Mouse (Mus musculus): ENCODE measurements around the gene Abcg2. TPM values are rescaled to one million over a fixed set of nuclear protein-coding genes. Genes with fewer than 3 reads are reported as not detected.

Abcg2 gene
- polyA plus RNA-seq, 1 experiment from 2014 or later, result 49.3 TPM

DNA sequence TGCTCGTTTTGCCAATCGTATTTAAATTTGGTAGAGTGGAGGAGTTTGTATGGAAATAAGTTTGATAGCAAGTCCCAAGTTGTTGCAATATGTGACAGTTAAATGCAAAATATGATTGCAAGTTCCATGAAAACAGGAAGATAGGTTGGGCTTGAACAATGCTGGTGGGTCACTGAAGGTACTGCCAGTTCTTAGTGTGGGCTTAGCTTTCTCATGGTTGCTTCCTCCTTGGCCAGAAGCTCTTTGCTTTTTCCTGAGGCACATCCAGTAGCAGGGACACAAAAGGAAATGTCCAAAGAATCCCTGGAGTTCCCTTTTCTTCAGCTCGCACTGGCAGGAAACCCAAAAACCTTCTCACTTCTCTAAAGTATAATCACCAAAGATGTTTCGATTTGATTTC, 22.3 kb downstream of the Abcg2 start:
- Histone ChIP-seq H3K27me3 (ENCODE audit: low read depth, poor library complexity, severe bottlenecking) (no peaks in the 10 kb centered on the region), H3K27ac (no peak overlapping the region), H3K4me3 (no peak overlapping the region), H3K9me3 (replicated peaks) (peaks cover 4% of the 10 kb centered on the region; the same call in 1 of the 2 replicates), H3K36me3 (no peaks in the 10 kb centered on the region), H3K4me1 (no peaks in the 10 kb centered on the region)
- 92% methylated on average over 4 of the region's 4 CpGs for WGBS
- no peak for DNase-seq (ENCODE audit: low spot score)

GRCm38 (mm10) chr6:58608422-58608821, 24.1 kb downstream of the Abcg2 start:
- H3K4me1 ChIP-seq, result no peaks in the 10 kb centered on the region
- 73% methylated on average over 2 of the region's 2 CpGs for WGBS

DNA sequence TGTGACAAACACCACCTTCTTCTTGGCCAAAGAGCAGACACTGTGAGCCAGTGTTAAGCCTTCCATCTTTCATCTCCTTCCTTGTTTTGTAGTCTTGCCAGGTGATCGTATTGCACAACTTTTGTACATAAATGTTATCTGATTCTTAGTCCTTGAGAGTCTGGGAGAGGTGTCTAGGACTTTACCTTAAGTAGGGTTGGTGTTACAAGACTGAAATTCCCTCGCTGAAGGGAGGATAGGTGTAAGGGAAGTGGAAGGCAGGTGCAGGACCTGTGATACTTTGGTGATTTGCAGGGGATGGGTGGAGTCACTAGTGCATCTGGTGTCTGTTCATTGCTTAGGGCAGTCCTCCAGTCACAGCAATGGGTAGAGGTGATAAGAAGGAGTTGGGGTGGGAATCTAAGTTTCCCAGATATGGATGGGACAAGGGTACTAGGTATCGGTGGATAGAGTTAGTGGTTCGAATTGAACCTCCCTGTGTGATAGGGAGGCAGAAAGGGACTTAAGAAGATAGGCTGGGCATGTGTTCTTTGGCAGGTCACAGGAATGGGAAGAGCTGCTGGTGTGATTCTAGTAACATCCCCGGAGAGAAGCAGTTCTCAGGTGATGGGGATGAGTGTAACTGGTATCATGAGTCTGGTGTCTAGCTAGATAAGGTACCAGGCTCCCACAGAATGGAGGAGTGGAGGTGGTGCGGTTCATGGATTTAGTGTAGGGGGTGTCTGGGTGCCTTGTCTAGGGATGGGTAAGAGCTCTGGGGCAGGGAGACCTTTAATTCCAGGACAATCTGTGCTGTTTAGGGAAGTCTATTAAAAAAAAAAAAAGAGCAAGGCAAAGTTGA, 25.8 kb downstream of the Abcg2 start:
- Histone ChIP-seq H3K9me3 (replicated peaks) (peaks cover 4% of the 10 kb centered on the region; the same call in 1 of the 2 replicates), H3K36me3 (no peaks in the 10 kb centered on the region), H3K4me3 (no peak overlapping the region), H3K27ac (no peak overlapping the region), H3K4me1 (no peaks in the 10 kb centered on the region), H3K27me3 (ENCODE audit: low read depth, poor library complexity, severe bottlenecking) (no peaks in the 10 kb centered on the region)
- DNase-seq (ENCODE audit: low spot score), result no peak
- 85% methylated on average over 6 of the region's 6 CpGs for WGBS

More at GRCm38 (mm10) chr6:58608422-58608821, 24.1 kb downstream of the Abcg2 start:
- Histone ChIP-seq H3K36me3 (no peaks in the 10 kb centered on the region), H3K4me3 (no peak overlapping the region), H3K27me3 (ENCODE audit: low read depth, poor library complexity, severe bottlenecking) (no peaks in the 10 kb centered on the region), H3K27ac (no peak overlapping the region), H3K9me3 (replicated peaks) (peaks cover 4% of the 10 kb centered on the region; the same call in 1 of the 2 replicates)
- no peak for DNase-seq (ENCODE audit: low spot score)

GRCm38 (mm10) chr6:58610760-58611654, 26.7 kb downstream of the Abcg2 start:
- Histone ChIP-seq H3K4me1 (no peaks in the 10 kb centered on the region), H3K9me3 (replicated peaks) (peaks cover 4% of the 10 kb centered on the region; the same call in 1 of the 2 replicates), H3K27me3 (ENCODE audit: low read depth, poor library complexity, severe bottlenecking) (no peaks in the 10 kb centered on the region), H3K27ac (no peak overlapping the region), H3K36me3 (no peaks in the 10 kb centered on the region), H3K4me3 (no peak overlapping the region)
- 71% methylated on average over 4 of the region's 4 CpGs for WGBS
- DNase-seq (ENCODE audit: low spot score), result peak; percentile 30

GRCm38 (mm10) chr6:58624126-58624525, 39.8 kb downstream of the Abcg2 start:
- Histone ChIP-seq H3K27ac (no peak overlapping the region), H3K4me1 (no peaks in the 10 kb centered on the region), H3K4me3 (no peak overlapping the region), H3K27me3 (ENCODE audit: low read depth, poor library complexity, severe bottlenecking) (no peaks in the 10 kb centered on the region), H3K9me3 (replicated peaks) (no peaks in the 10 kb centered on the region), H3K36me3 (no peaks in the 10 kb centered on the region)
- DNase-seq (ENCODE audit: low spot score), result no peak
- WGBS, result 89% methylated on average over 5 of the region's 5 CpGs

- 92% methylated on average over 2 of the region's 2 CpGs for WGBS
- Histone ChIP-seq H3K4me3 (no peak overlapping the region), H3K36me3 (no peaks in the 10 kb centered on the region), H3K9me3 (replicated peaks) (no peaks in the 10 kb centered on the region), H3K27me3 (ENCODE audit: low read depth, poor library complexity, severe bottlenecking) (no peaks in the 10 kb centered on the region), H3K27ac (no peak overlapping the region), H3K4me1 (no peaks in the 10 kb centered on the region)
- no peak for DNase-seq (ENCODE audit: low spot score)
Measured at GRCm38 (mm10) chr6:58629238-58629637, 44.9 kb downstream of the Abcg2 start.

GRCm38 (mm10) chr6:58632419-58632818, 48.1 kb downstream of the Abcg2 start:
- no peak overlapping the region for H3K27ac ChIP-seq
- no peak for DNase-seq (ENCODE audit: low spot score)
- no peaks in the 10 kb centered on the region for H3K36me3 ChIP-seq
- no peaks in the 10 kb centered on the region for H3K27me3 ChIP-seq (ENCODE audit: low read depth, poor library complexity, severe bottlenecking)
- H3K9me3 ChIP-seq (replicated peaks), result no peaks in the 10 kb centered on the region
- no peak overlapping the region for H3K4me3 ChIP-seq
- no peaks in the 10 kb centered on the region for H3K4me1 ChIP-seq
- WGBS, result 77% methylated on average over 3 of the region's 3 CpGs

DNA sequence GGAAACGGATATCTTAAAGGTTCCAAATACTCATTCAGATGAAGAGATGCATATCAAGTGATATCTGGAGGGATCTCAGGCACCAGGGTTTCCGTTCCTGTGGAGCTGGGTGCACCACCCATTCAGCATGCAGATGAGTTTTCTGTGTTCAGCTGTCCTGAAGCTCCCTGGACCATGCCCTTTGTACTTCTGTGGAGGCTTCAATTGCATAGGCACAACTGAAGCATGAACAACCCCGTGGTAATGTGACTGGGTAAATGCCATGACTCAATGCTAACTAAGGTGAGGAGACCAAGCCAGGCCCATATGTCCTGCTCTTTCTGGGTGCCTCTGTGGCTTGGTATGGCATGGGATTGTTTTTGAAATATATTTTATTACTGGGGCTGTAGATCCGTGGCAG, 49.4 kb downstream of the Abcg2 start:
- WGBS, result 86% methylated on average over 4 of the region's 4 CpGs
- peaks cover 6% of the 10 kb centered on the region; the same call in 1 of the 2 replicates for H3K4me1 ChIP-seq
- H3K36me3 ChIP-seq, result no peaks in the 10 kb centered on the region
- no peak for DNase-seq (ENCODE audit: low spot score)
- no peaks in the 10 kb centered on the region for H3K9me3 ChIP-seq (replicated peaks)
- H3K27ac ChIP-seq, result no peak overlapping the region
- H3K27me3 ChIP-seq (ENCODE audit: low read depth, poor library complexity, severe bottlenecking), result no peaks in the 10 kb centered on the region
- H3K4me3 ChIP-seq, result no peak overlapping the region

DNA sequence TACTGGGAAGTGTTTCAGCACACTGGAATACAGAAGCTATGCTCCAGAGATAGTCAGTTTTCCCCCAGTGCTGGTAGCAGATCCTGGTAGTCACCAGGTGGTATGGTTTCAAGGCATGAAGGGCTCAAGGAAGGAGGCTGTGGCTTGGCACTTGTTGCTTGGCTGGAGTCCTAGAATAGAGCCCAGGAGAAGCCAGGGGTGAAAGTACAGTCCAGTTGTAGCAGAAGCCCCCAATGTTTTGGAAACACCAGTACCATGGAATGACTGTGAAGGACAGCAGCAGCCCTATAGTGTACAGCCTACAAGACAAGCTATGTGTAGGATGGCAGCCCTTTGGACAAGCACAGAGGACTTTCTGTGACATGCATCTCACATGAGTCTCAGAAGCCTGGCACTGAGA, 54.2 kb downstream of the Abcg2 start:
- no peaks in the 10 kb centered on the region for H3K36me3 ChIP-seq
- H3K27me3 ChIP-seq (ENCODE audit: low read depth, poor library complexity, severe bottlenecking), result no peaks in the 10 kb centered on the region
- no peak overlapping the region for H3K4me3 ChIP-seq
- no peak for DNase-seq (ENCODE audit: low spot score)
- H3K9me3 ChIP-seq (replicated peaks), result no peaks in the 10 kb centered on the region
- no peak overlapping the region for H3K27ac ChIP-seq
- peaks cover 12% of the 10 kb centered on the region for H3K4me1 ChIP-seq

DNA sequence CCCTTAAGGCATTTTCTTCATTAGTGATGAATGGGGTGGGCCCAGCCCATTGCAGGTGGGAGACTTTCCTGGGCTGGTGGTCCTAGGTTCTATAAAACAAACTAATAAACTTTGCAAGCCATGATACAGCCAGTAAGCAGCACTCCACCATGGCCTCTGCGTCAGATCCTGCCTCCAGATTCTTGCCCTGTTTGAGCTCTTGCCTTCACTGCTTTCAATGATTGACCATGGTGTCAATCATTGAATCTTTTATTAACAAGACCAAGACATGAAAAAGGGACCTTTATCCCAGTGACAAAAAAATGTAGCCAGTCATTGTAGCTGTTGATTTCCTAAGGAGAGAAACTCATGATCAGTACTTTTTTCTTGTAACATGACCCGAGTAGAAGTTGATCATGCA, 55.1 kb downstream of the Abcg2 start:
- Histone ChIP-seq H3K4me1 (peaks cover 12% of the 10 kb centered on the region), H3K27me3 (ENCODE audit: low read depth, poor library complexity, severe bottlenecking) (no peaks in the 10 kb centered on the region), H3K9me3 (replicated peaks) (no peaks in the 10 kb centered on the region), H3K27ac (no peak overlapping the region), H3K36me3 (no peaks in the 10 kb centered on the region), H3K4me3 (no peak overlapping the region)
- WGBS, result 90% methylated on average over 2 of the region's 2 CpGs
- no peak for DNase-seq (ENCODE audit: low spot score)

DNA sequence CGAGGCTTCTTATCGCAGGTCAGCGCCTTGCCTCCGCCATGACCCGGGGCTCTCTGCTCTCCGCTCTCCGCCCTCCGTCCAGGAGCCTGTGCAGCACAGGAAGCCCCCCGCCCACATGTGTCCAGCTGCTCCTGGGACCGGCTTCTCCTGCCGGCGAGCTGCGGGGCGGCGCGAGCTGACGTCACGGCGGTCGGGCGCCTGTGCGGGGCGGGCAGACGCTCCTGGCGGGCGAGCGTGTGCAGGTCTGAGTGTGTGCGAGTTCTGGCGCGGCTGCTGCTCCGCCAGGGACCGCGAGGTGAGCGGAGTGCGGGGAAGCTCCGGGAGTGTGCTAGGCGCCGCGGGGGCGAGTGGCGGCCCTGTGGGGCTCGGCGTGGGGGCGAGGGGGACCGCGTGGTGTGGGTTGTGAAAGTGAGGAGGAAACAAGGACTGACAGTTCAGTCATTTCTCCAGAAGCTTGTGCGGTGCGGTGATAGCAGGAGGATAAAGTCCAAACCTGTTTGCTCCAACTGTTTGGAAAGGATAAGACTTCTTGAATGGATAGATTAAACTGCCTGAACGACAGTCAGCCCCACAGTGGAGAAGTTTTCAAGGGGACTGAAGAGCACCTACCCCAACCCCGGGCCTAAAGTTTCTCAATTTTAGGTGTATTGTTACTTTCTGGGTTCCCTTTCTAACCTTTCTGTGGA, 56.2 kb downstream of the Abcg2 start:
- H3K4me3 ChIP-seq, result peak overlapping the region; percentile 73
- no peaks in the 10 kb centered on the region for H3K27me3 ChIP-seq (ENCODE audit: low read depth, poor library complexity, severe bottlenecking)
- under 1% methylated on average over 50 of the region's 50 CpGs for WGBS
- no peaks in the 10 kb centered on the region for H3K9me3 ChIP-seq (replicated peaks)
- peak; percentile 89 for DNase-seq (ENCODE audit: low spot score)
- H3K36me3 ChIP-seq, result no peaks in the 10 kb centered on the region
- peaks cover 12% of the 10 kb centered on the region for H3K4me1 ChIP-seq
- peak overlapping the region; percentile 94 for H3K27ac ChIP-seq

DNA sequence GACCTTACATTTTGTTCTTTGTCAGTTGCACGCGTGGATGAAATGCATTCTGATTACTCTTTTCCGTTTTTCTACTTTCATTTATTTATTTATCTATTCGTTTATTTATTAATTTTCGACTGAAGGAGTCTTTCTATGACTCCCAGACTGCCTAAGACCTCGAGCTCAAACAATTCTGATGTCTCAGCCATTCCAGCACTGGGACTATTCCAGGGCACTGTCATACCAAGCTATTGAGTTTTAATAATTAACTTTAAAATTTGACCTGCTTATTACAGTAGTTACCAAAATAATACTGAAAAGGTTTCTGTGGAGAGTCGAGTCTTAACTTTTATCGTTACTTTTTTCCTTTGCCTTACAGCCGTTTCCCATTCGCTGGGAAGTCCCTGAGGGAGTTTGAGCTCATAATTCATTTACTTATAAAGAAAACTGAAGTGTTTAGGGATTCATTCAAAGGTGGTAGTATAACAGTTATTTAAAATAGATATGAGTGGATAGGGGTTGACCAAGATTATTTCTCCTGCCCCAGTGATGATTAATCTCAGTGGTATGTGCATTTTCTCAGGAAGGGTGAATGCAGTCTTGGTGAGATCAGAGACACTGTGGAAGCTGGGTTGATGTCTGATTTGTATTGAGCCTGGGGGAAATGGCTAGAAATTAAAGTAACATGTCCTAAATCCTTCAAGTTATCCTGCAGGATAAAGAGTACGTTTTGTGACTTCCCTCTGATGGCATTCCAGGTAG, 56.9 kb downstream of the Abcg2 start:
- Histone ChIP-seq H3K36me3 (no peaks in the 10 kb centered on the region), H3K9me3 (replicated peaks) (no peaks in the 10 kb centered on the region), H3K4me1 (peaks cover 12% of the 10 kb centered on the region), H3K27me3 (ENCODE audit: low read depth, poor library complexity, severe bottlenecking) (no peaks in the 10 kb centered on the region), H3K4me3 (peak overlapping the region; percentile 73), H3K27ac (peak overlapping the region; percentile 94; the same call in 1 of the 2 replicates)
- DNase-seq (ENCODE audit: low spot score), result no peak
- 47% methylated on average over 11 of the region's 11 CpGs for WGBS
